Mouse (Mus musculus) kidney, embryonic 14.5 days (tissue): ENCODE data around the gene Rnh1. TPM values are rescaled to one million over a fixed set of nuclear protein-coding genes. Genes with fewer than 3 reads are reported as not detected.

Source experiments
- ATAC-seq: fragments of 200-750 bp; cut with Nextera tagmentation; 2 replicates; pipeline ENCODE4 v1.8.0; 2017; ENCODE audit warnings: moderate number of reproducible peaks, mild to moderate bottlenecking, moderate TSS enrichment, moderate library complexity; ENCODE audit not compliant: low FRiP score, low TSS enrichment
- H3K27ac ChIP-seq: fragments of 300-500 bp; sonication (generic); 2 replicates; pipeline ENCODE4 v1.5.1; 2014; ENCODE audit warnings: low read depth, mild to moderate bottlenecking, low read length, moderate library complexity, mixed read lengths
- H3K27me3 ChIP-seq: fragments of 300-500 bp; sonication (generic); 2 replicates; pipeline ENCODE4 v1.6.1; 2014; ENCODE audit warnings: mild to moderate bottlenecking, low read length; ENCODE audit not compliant: control insufficient read depth, insufficient read depth
- H3K36me3 ChIP-seq: fragments of 300-500 bp; sonication (generic); 2 replicates; pipeline ENCODE4 v1.6.1; 2014; ENCODE audit warnings: low read length, mixed read lengths; ENCODE audit not compliant: control insufficient read depth, insufficient read depth
- H3K4me1 ChIP-seq: fragments of 300-500 bp; sonication (generic); 2 replicates; pipeline ENCODE4 v1.6.1; 2014; ENCODE audit warnings: low read length, mixed read lengths; ENCODE audit not compliant: control insufficient read depth, insufficient read depth
- H3K4me2 ChIP-seq: fragments of 300-500 bp; sonication (generic); replicated peaks from 2 replicates; pipeline ENCODE4 v1.6.1; 2014; ENCODE audit warnings: low read depth, mild to moderate bottlenecking, low read length
- H3K4me3 ChIP-seq: fragments of 300-500 bp; sonication (generic); 2 replicates; pipeline ENCODE4 v1.5.1; 2014; ENCODE audit warnings: mild to moderate bottlenecking, low read length
- H3K9ac ChIP-seq: fragments of 300-500 bp; sonication (generic); 2 replicates; pipeline ENCODE4 v1.6.1; 2014; ENCODE audit warnings: low read depth, mild to moderate bottlenecking, low read length, moderate library complexity
- H3K9me3 ChIP-seq: fragments of 300-500 bp; sonication (generic); 2 replicates; pipeline ENCODE4 v1.6.1; 2016; ENCODE audit warnings: low read length; ENCODE audit not compliant: control insufficient read depth
- WGBS: fragments of 180-500 bp; shearing (Covaris S2); extraction: QIAGEN DNeasy Blood & Tissue Kit; methylation state at CpG from one replicate; pipeline ENCODE4 v1.1.7; 2014; 5-methylcytosine and 5-hydroxymethylcytosine counted together
- polyA plus RNA-seq: library from polyadenylated mRNA; unstranded; fragments of >200 nt; fragmentation: Nextera tagmentation; extraction: Ambion mirVana; gene quantifications from 2 replicates; pipeline ENCODE4 v1.2.1, GENCODE M21; 2014

Gene Rnh1
- polyA plus RNA-seq, 1 experiment from 2014 or later: 122 TPM

DNA sequence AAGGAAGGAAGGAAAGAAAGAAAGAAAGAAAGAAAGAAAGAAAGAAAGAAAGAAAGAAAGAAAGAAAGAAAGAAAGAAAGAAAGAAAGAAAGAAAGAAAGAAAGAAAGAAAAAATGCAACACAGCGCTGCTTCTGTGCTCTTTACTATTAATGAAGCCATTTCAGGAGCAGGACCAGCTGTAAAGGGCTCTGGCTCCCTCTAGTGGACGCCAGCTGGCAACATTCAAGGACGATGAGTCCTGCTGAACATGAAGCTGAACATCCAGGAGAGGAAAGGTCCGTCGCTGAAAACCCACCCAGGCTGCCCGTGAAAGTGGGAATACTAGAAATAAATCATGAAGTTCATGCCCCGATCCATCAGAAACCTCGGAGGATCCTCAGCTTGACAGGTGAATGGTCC, 3.5 kb upstream of the Rnh1 start:
- Histone ChIP-seq H3K9me3 (no peaks in the 10 kb centered on the region), H3K4me2 (no peak overlapping the region), H3K27ac (no peak overlapping the region), H3K27me3 (no peaks in the 10 kb centered on the region), H3K4me1 (peaks cover 5% of the 10 kb centered on the region; the same call in 1 of the 2 replicates), H3K36me3 (no peaks in the 10 kb centered on the region), H3K4me3 (no peak overlapping the region), H3K9ac (no peak overlapping the region)
- ATAC-seq: no peak
- WGBS: 2% methylated on average over 8 of the region's 8 CpGs

DNA sequence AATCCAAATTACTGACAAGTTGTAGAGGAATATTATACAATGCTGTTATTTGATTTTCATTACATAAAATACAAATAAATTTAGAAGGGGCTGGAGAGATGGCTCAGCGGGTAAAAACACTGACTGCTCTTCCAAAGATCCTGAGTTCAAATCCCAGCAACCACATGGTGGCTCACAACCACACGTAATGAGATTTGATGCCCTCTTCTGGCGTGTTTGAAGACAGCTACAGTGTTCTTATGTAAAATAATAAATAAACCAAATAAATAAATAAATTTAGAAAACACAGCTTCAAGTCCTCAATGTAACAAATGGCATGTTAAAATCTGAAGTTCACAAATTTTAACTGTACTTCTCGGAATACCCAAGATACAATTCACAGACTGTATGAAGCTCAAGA, 2.4 kb upstream of the Rnh1 start:
- H3K27me3 ChIP-seq: no peaks in the 10 kb centered on the region
- no peak overlapping the region for H3K9ac ChIP-seq
- no peak overlapping the region for H3K4me2 ChIP-seq
- H3K36me3 ChIP-seq: no peaks in the 10 kb centered on the region
- 89% methylated on average over 4 of the region's 4 CpGs for WGBS
- no peak overlapping the region for H3K27ac ChIP-seq
- ATAC-seq: no peak
- H3K4me3 ChIP-seq: no peak overlapping the region
- H3K4me1 ChIP-seq: peaks cover 5% of the 10 kb centered on the region; the same call in 1 of the 2 replicates
- H3K9me3 ChIP-seq: no peaks in the 10 kb centered on the region

DNA sequence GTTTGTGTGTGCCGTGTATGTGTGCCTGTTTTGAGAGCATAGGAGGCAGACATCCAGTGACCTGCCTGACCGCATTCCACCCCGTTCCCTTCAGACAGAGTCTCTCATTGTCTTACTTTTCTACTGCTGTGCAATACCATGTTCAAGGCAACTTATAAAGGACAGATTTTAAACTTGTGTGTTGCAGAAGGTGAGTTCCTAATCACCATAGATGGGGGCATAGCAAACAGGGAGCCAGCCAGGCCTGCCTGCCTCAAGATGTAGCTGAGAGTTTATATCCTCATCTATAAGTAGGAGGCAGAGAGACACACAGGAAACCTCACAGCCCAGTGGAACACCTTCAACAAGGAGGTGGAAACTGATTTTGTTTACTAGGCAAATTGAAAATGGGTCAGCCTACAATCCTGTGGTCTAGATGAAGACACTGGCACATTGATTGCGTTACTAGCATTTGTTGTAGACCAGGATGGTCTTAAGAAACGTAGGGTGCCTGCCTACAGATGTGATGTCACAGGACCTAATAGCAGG, 730 bp upstream of the Rnh1 start:
- no peak for ATAC-seq

DNA sequence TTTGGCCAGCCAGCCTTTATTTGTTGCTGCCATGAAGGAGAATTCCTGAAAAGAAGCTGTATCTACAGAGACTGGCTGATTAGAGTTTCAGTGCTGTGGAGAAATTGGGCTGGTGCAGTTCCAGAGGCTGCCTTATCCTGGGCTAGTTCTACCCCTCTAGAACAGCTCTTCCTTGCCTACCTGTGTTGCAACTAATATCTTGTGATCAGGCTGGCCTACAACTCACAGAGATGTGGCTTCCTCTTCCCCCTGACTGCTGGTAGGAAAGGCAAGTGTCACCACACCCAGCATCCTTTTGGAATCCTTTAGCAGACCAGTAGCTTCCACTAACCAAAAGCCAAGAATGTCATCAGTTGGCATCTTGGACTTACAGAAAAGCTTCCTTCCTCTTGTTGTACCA, 2.8 kb downstream of the Rnh1 start:
- H3K27ac ChIP-seq: no peak overlapping the region
- peaks cover 18% of the 10 kb centered on the region for H3K4me1 ChIP-seq
- H3K4me2 ChIP-seq: no peak overlapping the region
- ATAC-seq: no peak
- H3K36me3 ChIP-seq: peaks cover 6% of the 10 kb centered on the region; the same call in 1 of the 2 replicates
- H3K4me3 ChIP-seq: no peak overlapping the region
- H3K9ac ChIP-seq: no peak overlapping the region
- H3K9me3 ChIP-seq: no peaks in the 10 kb centered on the region
- no peaks in the 10 kb centered on the region for H3K27me3 ChIP-seq

More for the DNA sequence above, 730 bp upstream of the Rnh1 start:
- peak overlapping the region; percentile 50 for H3K4me3 ChIP-seq
- H3K36me3 ChIP-seq: no peaks in the 10 kb centered on the region
- H3K9ac ChIP-seq: peak overlapping the region; percentile 75; the same call in 1 of the 2 replicates
- peaks cover 10% of the 10 kb centered on the region; the same call in 1 of the 2 replicates for H3K4me1 ChIP-seq
- H3K27me3 ChIP-seq: no peaks in the 10 kb centered on the region
- WGBS: 80% methylated on average over 5 of the region's 5 CpGs
- peak overlapping the region; percentile 93; the same call in 1 of the 2 replicates for H3K27ac ChIP-seq
- H3K4me2 ChIP-seq: peak overlapping the region; percentile 72
- H3K9me3 ChIP-seq: no peaks in the 10 kb centered on the region

DNA sequence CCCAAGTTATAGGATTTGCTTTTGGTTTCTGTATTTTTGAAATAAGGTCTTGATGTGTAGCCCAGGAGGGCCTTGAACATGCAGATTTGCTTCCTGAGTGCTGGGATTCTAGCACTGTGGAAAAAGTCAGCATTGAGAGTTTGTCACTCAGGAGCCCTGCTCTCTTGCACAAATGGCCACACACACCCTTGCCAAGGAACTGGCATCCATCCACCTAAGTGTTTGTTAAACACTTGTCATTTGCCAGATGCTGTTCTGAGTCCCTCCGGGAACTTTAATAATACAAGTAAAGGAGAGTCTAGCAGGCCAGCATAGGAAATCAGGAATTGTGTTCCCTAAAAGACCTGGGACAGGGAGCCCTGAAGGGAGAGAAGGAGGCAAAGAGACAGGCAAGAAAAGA, 3.4 kb downstream of the Rnh1 start:
- no peak overlapping the region for H3K27ac ChIP-seq
- no peak overlapping the region for H3K9ac ChIP-seq
- H3K4me2 ChIP-seq: no peak overlapping the region; the same call in 1 of the 2 replicates
- H3K36me3 ChIP-seq: peaks cover 11% of the 10 kb centered on the region; the same call in 1 of the 2 replicates
- H3K9me3 ChIP-seq: no peaks in the 10 kb centered on the region
- H3K27me3 ChIP-seq: no peaks in the 10 kb centered on the region
- ATAC-seq: no peak
- H3K4me3 ChIP-seq: no peak overlapping the region
- peaks cover 18% of the 10 kb centered on the region for H3K4me1 ChIP-seq
- 89% methylated on average over 1 of the region's 1 CpGs for WGBS

DNA sequence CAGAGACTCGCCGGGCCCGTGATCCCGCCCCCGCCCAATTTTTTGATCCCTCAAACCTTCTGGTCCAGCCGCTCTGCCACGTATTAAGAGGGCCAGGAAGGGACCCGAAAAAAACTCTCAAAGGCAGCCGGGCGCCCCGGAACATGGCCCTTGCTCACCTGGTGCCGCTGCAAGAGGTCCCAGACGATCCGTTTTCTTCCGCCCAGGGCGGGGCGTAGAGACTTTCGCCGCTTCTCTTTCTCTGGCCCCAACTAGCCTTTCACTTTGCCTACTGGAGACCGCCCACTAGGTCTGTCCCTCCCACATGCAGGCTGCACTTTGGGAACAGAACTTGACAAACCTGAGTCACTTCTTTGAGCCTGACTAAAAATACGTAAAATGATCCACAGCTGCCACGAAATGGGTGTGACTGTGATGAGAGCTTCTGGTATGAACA, 4.1 kb downstream of the Rnh1 start:
- Histone ChIP-seq H3K9ac (peak overlapping the region; percentile 68), H3K27me3 (no peaks in the 10 kb centered on the region), H3K36me3 (peaks cover 15% of the 10 kb centered on the region), H3K4me3 (peak overlapping the region; percentile 58), H3K4me1 (peaks cover 18% of the 10 kb centered on the region), H3K9me3 (no peaks in the 10 kb centered on the region), H3K4me2 (peak overlapping the region; percentile 67), H3K27ac (peak overlapping the region; percentile 65)
- WGBS: under 1% methylated on average over 22 of the region's 22 CpGs
- 0 out of 2 replicates have a peak, but pooled peaks have one; percentile 18 for ATAC-seq

DNA sequence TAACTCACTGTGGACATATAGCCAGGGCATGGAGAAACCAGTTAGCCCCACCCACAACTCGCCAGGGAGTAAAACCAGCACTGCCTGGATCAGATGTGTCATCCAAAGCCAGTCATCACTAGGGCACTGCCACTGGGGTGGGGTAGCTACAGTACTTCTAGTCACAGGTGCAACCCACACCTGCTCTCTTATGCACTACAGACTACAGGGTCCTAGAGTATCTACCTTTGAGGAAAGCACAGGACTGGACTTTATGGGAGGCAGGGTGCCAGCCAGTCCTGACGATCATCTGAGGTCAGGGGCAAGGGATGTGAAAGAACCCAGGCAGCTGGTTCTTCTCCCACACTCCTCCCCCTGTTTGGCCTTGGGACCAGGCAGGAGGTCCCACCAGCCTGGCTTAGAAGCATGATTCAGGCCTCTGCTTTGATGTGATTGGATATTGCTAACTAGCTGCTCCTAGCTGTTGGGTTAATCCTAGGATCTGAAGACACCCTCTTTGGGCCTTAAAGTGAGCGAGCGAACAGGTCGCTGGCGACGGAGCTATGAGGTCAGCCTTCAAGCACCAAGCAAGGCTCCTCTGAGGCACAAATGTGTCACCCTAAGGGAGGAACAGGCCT, 4.6 kb downstream of the Rnh1 start:
- 11% methylated on average over 7 of the region's 7 CpGs for WGBS

DNA sequence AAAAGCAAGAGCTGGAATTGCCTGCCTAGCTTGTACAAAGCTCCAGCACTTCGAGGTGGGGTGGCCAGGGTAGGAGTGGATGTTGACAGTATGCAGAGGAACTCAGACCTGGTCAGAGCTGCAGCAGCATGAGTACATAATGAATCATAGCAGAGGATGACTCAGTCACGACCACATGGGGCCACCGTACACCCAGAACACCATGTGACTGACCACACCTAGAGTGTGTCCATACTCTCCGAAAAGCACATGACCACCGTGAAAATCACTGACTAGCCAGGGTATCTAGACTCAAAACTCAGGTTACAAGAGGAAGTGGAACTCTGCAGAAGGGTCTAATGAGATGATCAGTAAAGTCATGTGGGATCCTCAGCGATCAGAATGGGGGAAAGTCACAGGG, 7.8 kb downstream of the Rnh1 start:
- no peaks in the 10 kb centered on the region for H3K9me3 ChIP-seq
- H3K36me3 ChIP-seq: peaks cover 50% of the 10 kb centered on the region
- no peak overlapping the region for H3K9ac ChIP-seq
- no peaks in the 10 kb centered on the region for H3K27me3 ChIP-seq
- peaks cover 13% of the 10 kb centered on the region for H3K4me1 ChIP-seq
- H3K4me3 ChIP-seq: no peak overlapping the region
- no peak overlapping the region for H3K4me2 ChIP-seq
- no peak for ATAC-seq
- WGBS: 91% methylated on average over 6 of the region's 6 CpGs
- no peak overlapping the region for H3K27ac ChIP-seq

More for the DNA sequence above, 4.6 kb downstream of the Rnh1 start:
- ATAC-seq: 0 out of 2 replicates have a peak, but pooled peaks have one; percentile 5
- Histone ChIP-seq H3K9ac (peak overlapping the region; percentile 68), H3K27ac (peak overlapping the region; percentile 65), H3K4me2 (peak overlapping the region; percentile 67), H3K27me3 (no peaks in the 10 kb centered on the region), H3K36me3 (peaks cover 20% of the 10 kb centered on the region), H3K9me3 (no peaks in the 10 kb centered on the region), H3K4me3 (peak overlapping the region; percentile 58), H3K4me1 (peaks cover 13% of the 10 kb centered on the region)

DNA sequence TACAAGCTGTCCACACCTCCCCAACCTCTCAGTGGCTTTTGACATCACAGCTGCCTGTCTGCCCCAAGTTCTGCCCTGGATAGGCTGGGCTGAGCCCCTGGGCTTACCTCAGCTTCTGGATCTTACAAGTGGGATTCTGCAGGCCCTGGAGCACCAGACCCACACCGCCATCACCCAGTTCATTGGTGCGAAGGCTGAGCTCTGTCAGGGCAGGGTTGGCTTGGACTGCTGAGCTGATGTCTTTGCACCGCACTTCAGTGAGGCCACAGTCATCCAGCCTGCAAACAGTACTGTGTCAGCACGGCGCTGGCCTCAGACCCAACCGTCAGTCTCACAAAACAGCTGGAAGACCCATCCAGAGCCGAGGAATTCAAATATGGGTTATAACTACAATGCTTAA, 8.3 kb downstream of the Rnh1 start:
- no peak for ATAC-seq
- Histone ChIP-seq H3K9me3 (no peaks in the 10 kb centered on the region), H3K4me1 (peaks cover 13% of the 10 kb centered on the region), H3K27me3 (no peaks in the 10 kb centered on the region), H3K4me3 (no peak overlapping the region), H3K27ac (no peak overlapping the region), H3K9ac (no peak overlapping the region), H3K36me3 (peaks cover 53% of the 10 kb centered on the region), H3K4me2 (no peak overlapping the region)
- WGBS: 93% methylated on average over 7 of the region's 7 CpGs
